Mouse (Mus musculus) inflammation-experienced regulatory T-cells (primary cell): ENCODE measurements around the gene Hoxd12. TPM values are rescaled to one million over a fixed set of nuclear protein-coding genes. Genes with fewer than 3 reads are reported as not detected.

Source experiments
- polyA plus RNA-seq, 2 experiments: library from polyadenylated mRNA; unstranded; fragments of 100-300 nt; shearing (Covaris generic); gene quantifications; one replicate each; pipeline ENCODE4 v1.2.1; 2017

The Hoxd12 gene
- not detected for polyA plus RNA-seq

DNA sequence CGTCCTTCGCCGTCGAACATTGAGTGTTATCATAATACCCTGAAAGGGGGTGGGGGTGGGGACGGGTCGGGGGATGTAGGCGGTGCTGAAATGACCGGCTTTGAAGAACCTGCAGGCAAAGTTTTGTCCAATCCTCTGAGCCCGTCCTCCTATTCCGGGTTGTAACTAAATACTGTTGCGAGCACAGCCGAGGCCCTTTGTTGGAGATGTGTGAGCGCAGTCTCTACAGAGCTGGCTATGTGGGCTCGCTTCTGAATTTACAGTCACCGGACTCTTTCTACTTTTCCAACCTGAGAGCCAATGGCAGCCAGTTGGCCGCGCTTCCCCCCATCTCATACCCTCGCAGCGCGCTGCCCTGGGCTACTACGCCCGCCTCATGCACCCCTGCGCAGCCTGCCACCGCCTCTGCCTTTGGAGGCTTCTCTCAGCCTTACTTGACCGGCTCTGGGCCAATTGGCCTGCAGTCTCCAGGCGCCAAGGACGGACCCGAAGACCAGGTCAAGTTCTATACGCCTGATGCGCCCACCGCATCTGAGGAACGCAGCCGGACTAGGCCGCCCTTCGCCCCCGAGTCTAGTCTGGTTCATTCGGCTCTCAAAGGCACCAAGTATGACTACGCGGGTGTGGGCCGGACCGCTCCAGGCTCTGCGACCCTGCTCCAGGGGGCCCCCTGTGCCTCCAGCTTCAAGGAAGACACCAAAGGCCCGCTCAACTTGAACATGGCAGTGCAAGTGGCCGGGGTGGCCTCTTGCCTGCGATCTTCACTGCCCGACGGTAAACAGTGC, at the start of gene Hoxd12:
Gene Hoxd12 (plus strand): TSS at position 133 of the 785 bp plus-strand sequence.

DNA sequence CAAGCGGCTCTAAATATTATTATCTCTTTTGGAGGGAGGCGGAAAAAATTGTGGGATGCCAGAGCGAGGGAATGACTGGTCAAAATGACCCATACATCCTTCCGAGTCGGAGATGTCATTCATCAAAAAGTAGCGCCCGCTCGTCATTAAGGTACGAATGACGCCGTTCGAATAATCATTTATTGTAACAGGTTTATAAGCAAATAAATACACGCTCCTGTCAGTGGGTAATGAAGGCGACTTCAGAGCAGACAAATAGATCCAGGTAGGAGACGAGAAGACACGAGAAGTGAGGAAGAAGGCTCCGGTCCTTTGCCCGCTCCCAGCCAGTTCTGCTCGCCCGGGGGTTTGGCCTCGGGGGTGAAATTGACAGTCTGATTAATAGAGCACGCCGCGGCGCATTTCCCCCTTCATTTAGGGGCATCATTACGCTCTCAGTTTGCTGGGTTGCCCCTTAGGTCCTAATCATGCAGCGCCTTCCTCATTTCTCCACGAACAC, 15.3 kb upstream of the Hoxd12 start, which contains the start of gene Evx2:
Gene Evx2 (minus strand): TSS at position 51 of the 499 bp plus-strand sequence.

DNA sequence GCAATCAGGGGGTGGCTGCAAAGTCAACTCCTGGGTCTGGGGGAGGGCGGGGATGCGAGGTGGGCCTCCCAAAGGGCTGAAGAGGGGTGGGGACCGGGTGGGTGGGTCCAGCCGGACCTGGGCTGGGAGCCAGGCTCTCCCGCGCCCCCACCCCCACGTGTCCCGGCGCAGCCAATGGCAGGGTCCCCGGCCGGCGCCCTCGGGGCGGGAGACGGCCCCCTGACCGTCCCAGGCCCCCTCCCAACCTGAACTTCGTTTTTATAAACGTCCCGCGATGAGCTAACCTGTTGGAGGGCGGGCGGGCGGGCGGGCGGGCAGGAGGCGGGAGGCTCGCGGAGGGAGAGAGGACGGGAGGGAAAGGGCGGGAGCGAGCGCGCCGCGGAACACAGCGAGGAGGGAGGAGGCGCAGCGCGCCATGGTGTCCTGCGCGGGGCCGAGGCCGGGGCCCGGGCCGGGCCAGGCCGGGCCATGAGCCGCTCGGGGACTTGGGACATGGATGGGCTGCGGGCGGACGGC, 6.9 kb upstream of the Hoxd12 start, which contains the start of gene Hoxd13:
Gene Hoxd13 (plus strand): TSS at position 469 of the 516 bp plus-strand sequence.

DNA sequence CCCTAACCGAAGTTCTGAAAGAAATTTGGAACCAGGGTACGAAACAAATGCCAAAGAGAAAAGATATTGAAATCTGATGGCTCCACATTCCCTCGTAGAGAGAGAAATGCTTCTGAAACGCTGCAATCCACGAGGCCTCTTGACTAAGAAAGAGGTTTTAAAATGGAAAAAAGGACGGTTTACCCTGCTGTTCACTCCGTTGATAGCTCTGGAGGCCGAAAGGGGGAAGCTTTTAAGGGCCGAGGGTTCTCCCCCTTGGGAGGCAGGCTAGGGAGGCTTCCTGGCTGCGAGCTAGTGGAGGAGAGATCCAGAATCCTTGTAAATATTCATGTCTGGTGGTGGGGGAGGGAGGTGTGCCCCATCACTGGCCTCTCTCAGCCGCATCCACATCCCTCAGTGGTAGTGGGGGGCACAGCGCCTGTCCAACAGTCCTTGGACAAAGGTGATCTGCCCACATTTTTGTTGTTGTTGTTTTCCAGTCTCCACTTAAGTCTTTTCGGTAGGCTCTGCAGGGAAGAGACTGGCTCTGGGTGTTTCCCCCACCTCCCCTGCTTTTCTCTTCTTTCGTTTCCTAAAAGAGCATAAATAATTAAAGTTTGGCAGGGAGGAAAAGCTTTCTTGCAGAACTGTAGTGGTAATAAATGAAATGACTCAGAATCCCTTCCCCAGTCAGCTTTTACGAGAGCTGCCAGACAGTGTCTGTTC, 4.2 kb downstream of the Hoxd12 start, which contains the start of gene Hoxd11:
Gene Hoxd11 (plus strand): TSS at position 667 of the 705 bp plus-strand sequence.

GRCm38 (mm10) chr2:74691022-74691951, 16.5 kb downstream of the Hoxd12 start, which contains the start of gene Hoxd10:
Hoxd10 (plus strand) TSS chr2:74691924.

GRCm38 (mm10) chr2:74697567-74698121, 22.8 kb downstream of the Hoxd12 start, which contains the start of gene Hoxd9:
Hoxd9 (plus strand) TSS chr2:74697727.

GRCm38 (mm10) chr2:74704393-74704998, 29.7 kb downstream of the Hoxd12 start, which contains the start of gene Hoxd8:
Hoxd8 (plus strand) TSS chr2:74704615.

GRCm38 (mm10) chr2:74711721-74712621, 37.2 kb downstream of the Hoxd12 start, which contains the start of the genes Hoxd3 and Hoxd4:
Hoxd3 (plus strand) TSS chr2:74711927.
Hoxd4 (plus strand) TSS chr2:74711929.

DNA sequence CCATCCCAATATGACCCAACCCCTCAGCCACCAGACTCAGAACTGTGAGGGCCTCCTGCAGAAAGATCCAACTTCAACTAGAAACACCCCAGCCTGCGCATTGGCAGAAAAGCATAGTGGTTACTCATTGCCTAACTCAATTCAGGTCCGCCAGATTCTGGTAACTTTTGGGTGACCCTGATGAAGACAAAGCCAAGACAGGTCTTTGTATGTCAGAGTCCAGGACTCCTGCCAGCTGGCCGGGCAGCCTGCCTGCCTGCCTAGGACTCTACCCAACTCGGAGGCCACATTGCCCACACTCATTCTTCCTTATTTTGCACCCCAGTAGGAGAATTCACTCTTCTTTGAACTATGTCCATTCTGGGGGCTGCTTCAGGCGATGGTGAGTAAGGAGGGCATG, 51.7 kb downstream of the Hoxd12 start, which contains the start of gene Gm28230:
Gene Gm28230 (plus strand): TSS at position 178 of the 400 bp plus-strand sequence.

Other genes starting within 250 kb of the Hoxd12 start
- gene Lnpk, start 95.6 kb upstream of the Hoxd12 start, polyA plus RNA-seq: 10 to 100 TPM; 17.5 to 19.3 TPM
- under 1 TPM in 1 of 2 experiments, not detected in 1; 0.20 TPM for gene Evx2, start 15.5 kb upstream of the Hoxd12 start, polyA plus RNA-seq
- not detected for gene Hoxd13, start 6.7 kb upstream of the Hoxd12 start, polyA plus RNA-seq
- under 1 TPM in 1 of 2 experiments, not detected in 1; 0.55 TPM for gene Hoxd11, start 4.5 kb downstream of the Hoxd12 start, polyA plus RNA-seq
- under 1 TPM in 1 of 2 experiments, not detected in 1; 0.26 TPM for gene Hoxd10, start 16.9 kb downstream of the Hoxd12 start, polyA plus RNA-seq
- gene Hoxd9, start 22.7 kb downstream of the Hoxd12 start, polyA plus RNA-seq: not detected
- under 1 TPM; 0.27 to 0.39 TPM for gene Hoxd8, start 29.6 kb downstream of the Hoxd12 start, polyA plus RNA-seq
- gene Hoxd3, start 36.9 kb downstream of the Hoxd12 start, polyA plus RNA-seq: not detected
- gene Hoxd4, start 36.9 kb downstream of the Hoxd12 start, polyA plus RNA-seq: under 1 TPM; 0.11 to 0.45 TPM
- not detected for gene Gm28230, start 51.7 kb downstream of the Hoxd12 start, polyA plus RNA-seq
- gene Hoxd1, start 88.0 kb downstream of the Hoxd12 start, polyA plus RNA-seq: not detected
- 10 to 100 TPM; 65.7 to 75.5 TPM for gene Mtx2, start 150.8 kb downstream of the Hoxd12 start, polyA plus RNA-seq